Mouse (Mus musculus) kidney, adult 2 months (tissue): ENCODE measurements around the gene Hist1h2ac.

Experiments used
- CTCF ChIP-seq: fragments of 200-500 bp; conservative IDR thresholded peaks from 2 replicates; pipeline ENCODE4 v1.5.1; 2011; ENCODE audit warnings: low read depth, mild to moderate bottlenecking, control low read depth, low read length, moderate library complexity, mixed read lengths; ENCODE audit not compliant: insufficient read depth, insufficient read length
- POLR2A ChIP-seq: fragments of 200-500 bp; IDR thresholded peaks from one replicate; pipeline ENCODE4 v1.6.1; 2011; ENCODE audit warnings: low read depth, low read length, control low read depth

DNA sequence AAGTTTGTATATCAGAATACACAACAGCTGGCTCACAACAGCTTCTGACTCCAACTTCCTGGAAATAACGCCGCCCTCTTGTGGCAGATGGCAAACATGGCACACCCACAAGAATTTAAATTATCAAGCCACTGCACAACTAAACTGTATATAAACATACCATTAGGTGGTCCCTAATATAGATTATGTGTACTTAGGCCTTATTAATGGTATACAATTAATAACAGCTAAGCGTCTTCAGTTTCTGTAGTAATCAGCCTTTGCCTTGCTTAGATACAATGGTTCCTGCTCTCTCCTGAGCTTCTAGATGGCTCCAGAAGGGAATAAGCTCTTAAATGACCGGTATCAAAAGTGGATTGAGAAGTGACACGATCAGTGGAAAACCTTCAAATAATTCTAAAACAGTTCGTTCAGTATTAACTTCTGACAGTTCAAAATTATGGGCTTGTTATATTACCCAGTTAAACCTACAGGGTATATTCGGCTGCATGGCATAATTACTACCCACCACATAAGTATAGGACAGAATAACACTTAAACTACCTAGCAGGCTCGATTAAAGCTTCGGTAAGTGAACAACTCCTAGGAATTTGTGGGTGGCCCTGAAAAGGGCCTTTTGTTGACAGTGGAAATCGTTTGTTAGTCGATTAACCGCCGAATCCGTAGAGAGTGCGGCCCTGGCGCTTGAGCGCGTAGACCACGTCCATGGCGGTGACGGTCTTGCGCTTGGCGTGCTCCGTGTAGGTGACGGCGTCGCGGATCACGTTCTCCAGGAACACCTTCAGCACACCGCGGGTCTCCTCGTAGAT lies 13.9 kb upstream of the Hist1h2ac start:
- peak; percentile 73 for TF ChIP-seq CTCF
- no peak for TF ChIP-seq POLR2A
